Mouse (Mus musculus) liver, embryonic 14.5 days (tissue): ENCODE measurements around the gene BC005537. TPM values are rescaled to one million over a fixed set of nuclear protein-coding genes. Genes with fewer than 3 reads are reported as not detected.
"Not testable (repeated sequence)": the region's sequence is repeated elsewhere in the genome, so short reads cannot be mapped to it uniquely, and the experiment has no call there.

Experiments
- ATAC-seq: fragments of 200-750 bp; cut with Nextera tagmentation; 2 replicates; pipeline ENCODE4 v1.8.0; 2017; ENCODE audit warnings: moderate number of reproducible peaks, mild to moderate bottlenecking, moderate library complexity; ENCODE audit not compliant: insufficient read depth
- DNase-seq, 3 experiments: peaks; one replicate each; pipeline ENCODE4 v3.0.0-alpha.2; 2012 to 2013; ENCODE audit warnings: low read depth in 3 of 3, low spot score in 3 of 3
- H3K27ac ChIP-seq: fragments of 300-500 bp; sonication (generic); 2 replicates; pipeline ENCODE4 v1.5.1; 2014; ENCODE audit warnings: moderate library complexity, mild to moderate bottlenecking, control low read depth, inconsistent platforms
- H3K27me3 ChIP-seq: fragments of 300-500 bp; sonication (generic); 2 replicates; pipeline ENCODE4 v1.6.1; 2014; ENCODE audit warnings: mild to moderate bottlenecking, low read length, moderate library complexity; ENCODE audit not compliant: control insufficient read depth, insufficient read depth
- H3K36me3 ChIP-seq: fragments of 300-500 bp; sonication (generic); replicated peaks from 2 replicates; pipeline ENCODE4 v1.6.1; 2014; ENCODE audit warnings: low read depth; ENCODE audit not compliant: control insufficient read depth, insufficient read depth
- H3K4me1 ChIP-seq, 2 experiments: fragments of 200-500 bp in 1 of 2; fragments of 300-500 bp in 1 of 2; sonication (generic) in 1 of 2; replicated peaks; 2 replicates each; pipeline ENCODE4 v1.6.1; 2012 to 2014; ENCODE audit warnings: antibody characterized with exemption in 1 of 2, inconsistent platforms in 1 of 2, low read length in 1 of 2; ENCODE audit not compliant: control insufficient read depth in 2 of 2, insufficient read depth in 2 of 2
- H3K4me2 ChIP-seq: fragments of 300-500 bp; sonication (generic); 2 replicates; pipeline ENCODE4 v1.6.1; 2014; ENCODE audit warnings: low read depth, mild to moderate bottlenecking, control low read depth, moderate library complexity
- H3K4me3 ChIP-seq, 2 experiments: fragments of 200-500 bp in 1 of 2; fragments of 300-500 bp in 1 of 2; sonication (generic) in 1 of 2; 2 replicates each; pipeline ENCODE4 v1.5.1; 2012 to 2014; ENCODE audit warnings: low read depth in 2 of 2, low read length in 2 of 2, mild to moderate bottlenecking in 2 of 2, control low read depth in 1 of 2, inconsistent platforms in 1 of 2, moderate library complexity in 1 of 2; ENCODE audit not compliant: insufficient read depth in 1 of 2
- H3K9ac ChIP-seq: fragments of 300-500 bp; sonication (generic); replicated peaks from 2 replicates; pipeline ENCODE4 v1.6.1; 2014; ENCODE audit warnings: mild to moderate bottlenecking, control low read depth, moderate library complexity
- H3K9me3 ChIP-seq: fragments of 300-500 bp; sonication (generic); 2 replicates; pipeline ENCODE4 v1.6.1; 2016; ENCODE audit warnings: low read length, mixed read lengths; ENCODE audit not compliant: control insufficient read depth
- CTCF ChIP-seq: IDR thresholded peaks from 2 replicates; pipeline ENCODE4 v1.5.1; 2016; ENCODE audit warnings: antibody characterized with exemption, low read depth, control low read depth
- EP300 ChIP-seq: IDR thresholded peaks from 2 replicates; pipeline ENCODE4 v1.6.1; 2016; ENCODE audit warnings: antibody characterized with exemption, low read depth
- WGBS: fragments of 180-500 bp; shearing (Covaris S2); extraction: QIAGEN DNeasy Blood & Tissue Kit; methylation state at CpG from one replicate; pipeline ENCODE4 v1.1.7; 2014; ENCODE audit not compliant: insufficient replicate concordance; 5-methylcytosine and 5-hydroxymethylcytosine counted together
- polyA plus RNA-seq, 2 experiments: library from polyadenylated mRNA; depleted of rRNA in 1 of 2; stranded (reverse) in 1 of 2; unstranded in 1 of 2; fragments of >200 nt; fragmentation: Nextera tagmentation in 1 of 2; extraction: Ambion mirVana in 1 of 2; gene quantifications; 2 replicates each; pipeline versions ENCODE4 v1.2.1 to v1.2.3; 2012 to 2014

The BC005537 gene
- polyA plus RNA-seq, 2 experiments = 13.7 to 33.5 TPM

- WGBS = 3% methylated on average over 21 of the region's 21 CpGs
- Histone ChIP-seq H3K27me3 (no peaks in the 10 kb centered on the region), H3K27ac (peak overlapping the region; percentile 77), H3K4me3 (peak overlapping the region; percentile 78 to 99), H3K36me3 (peaks cover 7% of the 10 kb centered on the region), H3K9me3 (no peaks in the 10 kb centered on the region), H3K4me2 (peak overlapping the region; percentile 95), H3K4me1 (peaks cover 11% of the 10 kb centered on the region in 2 experiments), H3K9ac (peak overlapping the region; percentile 78)
- peak in 1 of 3 experiments; percentile 32 for DNase-seq
- ATAC-seq = no peak
- TF ChIP-seq EP300 (no peak), CTCF (no peak)
Measured at GRCm38 (mm10) chr13:24832131-24832810, 30.8 kb downstream of the BC005537 start.

- Histone ChIP-seq H3K36me3 (peaks cover 9% of the 10 kb centered on the region), H3K4me1 (peaks cover 11% of the 10 kb centered on the region in 2 experiments), H3K4me2 (peak overlapping the region; percentile 95), H3K27me3 (no peaks in the 10 kb centered on the region), H3K9ac (peak overlapping the region; percentile 78), H3K4me3 (peak overlapping the region; percentile 78 to 99), H3K9me3 (no peaks in the 10 kb centered on the region), H3K27ac (no peak overlapping the region)
- 44% methylated on average over 2 of the region's 2 CpGs for WGBS
- TF ChIP-seq CTCF (no peak), EP300 (no peak)
- ATAC-seq (no peak), DNase-seq (no peak)
Measured at GRCm38 (mm10) chr13:24832811-24833155, 31.3 kb downstream of the BC005537 start.

- H3K4me2 ChIP-seq, H3K27ac ChIP-seq, H3K4me3 ChIP-seq, ATAC-seq, H3K9ac ChIP-seq, H3K9me3 ChIP-seq, DNase-seq, H3K27me3 ChIP-seq: not testable (repeated sequence)
- Histone ChIP-seq H3K36me3 (peaks cover 31% of the 10 kb centered on the region), H3K4me1 (peaks cover 9 to 11% of the 10 kb centered on the region in 2 experiments)
- 78% methylated on average over 8 of the region's 8 CpGs for WGBS
Measured at GRCm38 (mm10) chr13:24837765-24838164, 36.3 kb downstream of the BC005537 start.

- no peak for ATAC-seq
- no peak overlapping the region for H3K4me2 ChIP-seq
- no peaks in the 10 kb centered on the region for H3K27me3 ChIP-seq
- DNase-seq = no peak
- 41% methylated on average over 3 of the region's 3 CpGs for WGBS
- H3K4me1 ChIP-seq = 0 out of 4 replicates have a peak, but pooled peaks cover 0 to 2% of the 10 kb centered on the region in 2 experiments
- no peak overlapping the region for H3K9ac ChIP-seq
- peaks cover 31% of the 10 kb centered on the region for H3K36me3 ChIP-seq
- no peak overlapping the region for H3K4me3 ChIP-seq
- TF ChIP-seq CTCF = no peak
- TF ChIP-seq EP300 = no peak
- no peaks in the 10 kb centered on the region for H3K9me3 ChIP-seq
- H3K27ac ChIP-seq = no peak overlapping the region
Measured at GRCm38 (mm10) chr13:24839831-24840230, 38.4 kb downstream of the BC005537 start.

- TF ChIP-seq CTCF (no peak), EP300 (no peak)
- Histone ChIP-seq H3K4me3 (no peak overlapping the region), H3K36me3 (peaks cover 26% of the 10 kb centered on the region), H3K9me3 (no peaks in the 10 kb centered on the region), H3K9ac (no peak overlapping the region), H3K27me3 (no peaks in the 10 kb centered on the region), H3K4me2 (no peak overlapping the region), H3K4me1 (no peaks in the 10 kb centered on the region), H3K27ac (no peak overlapping the region)
- ATAC-seq (no peak), DNase-seq (no peak)
- WGBS = 79% methylated on average over 3 of the region's 3 CpGs
Measured at GRCm38 (mm10) chr13:24841702-24842101, 40.2 kb downstream of the BC005537 start.
